Mouse (Mus musculus) kidney, adult 2 months (tissue): ENCODE measurements around the gene Igdcc3. TPM values are rescaled to one million over a fixed set of nuclear protein-coding genes. Genes with fewer than 3 reads are reported as not detected.

Source experiments
- DNase-seq: peaks from one replicate; pipeline ENCODE4 v3.0.0; 2021
- H3K27ac ChIP-seq: fragments of 200-500 bp; 2 replicates; pipeline ENCODE4 v1.5.1; 2012; ENCODE audit warnings: low read depth, low read length, control low read depth, inconsistent platforms; ENCODE audit not compliant: insufficient read depth
- H3K27me3 ChIP-seq: fragments of 200-500 bp; replicated peaks from 2 replicates; pipeline ENCODE4 v1.6.1; 2012; ENCODE audit warnings: mild to moderate bottlenecking, moderate library complexity, low read length, inconsistent platforms; ENCODE audit not compliant: control insufficient read depth, insufficient read depth
- H3K36me3 ChIP-seq: fragments of 200-500 bp; 2 replicates; pipeline ENCODE4 v1.6.1; 2012; ENCODE audit warnings: mild to moderate bottlenecking, moderate library complexity, low read length, inconsistent platforms; ENCODE audit not compliant: control insufficient read depth, insufficient read depth
- H3K4me1 ChIP-seq: fragments of 200-500 bp; 2 replicates; pipeline ENCODE4 v1.6.1; 2011; ENCODE audit warnings: low read length; ENCODE audit not compliant: control insufficient read depth, insufficient read depth
- H3K4me3 ChIP-seq: fragments of 200-500 bp; 2 replicates; pipeline ENCODE4 v1.5.1; 2011; ENCODE audit warnings: mild to moderate bottlenecking, low read depth, low read length, control low read depth; ENCODE audit not compliant: insufficient read depth
- CTCF ChIP-seq: fragments of 200-500 bp; conservative IDR thresholded peaks from 2 replicates; pipeline ENCODE4 v1.5.1; 2011; ENCODE audit warnings: low read depth, mild to moderate bottlenecking, control low read depth, low read length, moderate library complexity, mixed read lengths; ENCODE audit not compliant: insufficient read depth, insufficient read length
- POLR2A ChIP-seq: fragments of 200-500 bp; IDR thresholded peaks from one replicate; pipeline ENCODE4 v1.6.1; 2011; ENCODE audit warnings: low read depth, low read length, control low read depth
- WGBS: fragments of 180-500 bp; shearing (Covaris S2); methylation state at CpG from one replicate; pipeline ENCODE4 v1.1.7; 2018; 5-methylcytosine and 5-hydroxymethylcytosine counted together
- polyA plus RNA-seq: library from polyadenylated mRNA; depleted of rRNA; stranded (reverse); fragments of >200 nt; gene quantifications from 2 replicates; pipeline ENCODE4 v1.2.3, GENCODE M21; 2012

Gene Igdcc3
- polyA plus RNA-seq, 1 experiment, result 0.72 TPM

GRCm38 (mm10) chr9:65153331-65153711, 12.3 kb downstream of the Igdcc3 start:
- Histone ChIP-seq H3K4me3 (no peak overlapping the region), H3K4me1 (peaks cover 5% of the 10 kb centered on the region), H3K27me3 (no peaks in the 10 kb centered on the region), H3K36me3 (no peaks in the 10 kb centered on the region), H3K27ac (no peak overlapping the region)
- TF ChIP-seq POLR2A, result no peak
- TF ChIP-seq CTCF, result no peak
- peak; percentile 39 for DNase-seq
- WGBS, result 48% methylated on average over 5 of the region's 5 CpGs

- H3K4me3 ChIP-seq, result no peak overlapping the region
- peak overlapping the region; percentile 56; the same call in 1 of the 2 replicates for H3K27ac ChIP-seq
- H3K4me1 ChIP-seq, result peaks cover 5% of the 10 kb centered on the region
- WGBS, result 75% methylated on average over 9 of the region's 9 CpGs
- H3K27me3 ChIP-seq, result no peaks in the 10 kb centered on the region
- DNase-seq, result peak; percentile 36
- TF ChIP-seq CTCF, result no peak
- TF ChIP-seq POLR2A, result no peak
- H3K36me3 ChIP-seq, result no peaks in the 10 kb centered on the region
Observed at GRCm38 (mm10) chr9:65154692-65155455, 13.9 kb downstream of the Igdcc3 start.

GRCm38 (mm10) chr9:65156604-65157003, 15.6 kb downstream of the Igdcc3 start:
- WGBS, result 30% methylated on average over 8 of the region's 8 CpGs
- no peaks in the 10 kb centered on the region for H3K27me3 ChIP-seq
- H3K36me3 ChIP-seq, result no peaks in the 10 kb centered on the region
- no peak for DNase-seq
- H3K27ac ChIP-seq, result no peak overlapping the region
- H3K4me1 ChIP-seq, result peaks cover 5% of the 10 kb centered on the region
- no peak for TF ChIP-seq POLR2A
- TF ChIP-seq CTCF, result no peak
- H3K4me3 ChIP-seq, result no peak overlapping the region

- DNase-seq, result no peak
- TF ChIP-seq CTCF (no peak), POLR2A (no peak)
- Histone ChIP-seq H3K4me3 (no peak overlapping the region), H3K4me1 (peaks cover 5% of the 10 kb centered on the region), H3K36me3 (no peaks in the 10 kb centered on the region), H3K27ac (no peak overlapping the region), H3K27me3 (no peaks in the 10 kb centered on the region)
- WGBS, result 77% methylated on average over 6 of the region's 6 CpGs
Observed at GRCm38 (mm10) chr9:65157631-65158030, 16.6 kb downstream of the Igdcc3 start.

GRCm38 (mm10) chr9:65161188-65161587, 20.2 kb downstream of the Igdcc3 start:
- H3K36me3 ChIP-seq, result no peaks in the 10 kb centered on the region
- DNase-seq, result no peak
- no peak overlapping the region for H3K4me3 ChIP-seq
- H3K27ac ChIP-seq, result no peak overlapping the region
- H3K27me3 ChIP-seq, result no peaks in the 10 kb centered on the region
- no peak for TF ChIP-seq CTCF
- no peak for TF ChIP-seq POLR2A
- WGBS, result 87% methylated on average over 4 of the region's 4 CpGs
- no peaks in the 10 kb centered on the region for H3K4me1 ChIP-seq

GRCm38 (mm10) chr9:65161881-65162280, 20.9 kb downstream of the Igdcc3 start:
- no peaks in the 10 kb centered on the region for H3K4me1 ChIP-seq
- no peak for DNase-seq
- H3K36me3 ChIP-seq, result no peaks in the 10 kb centered on the region
- WGBS, result 79% methylated on average over 8 of the region's 8 CpGs
- TF ChIP-seq POLR2A (no peak), CTCF (no peak)
- H3K27me3 ChIP-seq, result no peaks in the 10 kb centered on the region
- no peak overlapping the region for H3K27ac ChIP-seq
- no peak overlapping the region for H3K4me3 ChIP-seq

- TF ChIP-seq CTCF, result no peak
- no peaks in the 10 kb centered on the region for H3K4me1 ChIP-seq
- no peaks in the 10 kb centered on the region for H3K36me3 ChIP-seq
- H3K27me3 ChIP-seq, result no peaks in the 10 kb centered on the region
- H3K27ac ChIP-seq, result no peak overlapping the region
- DNase-seq, result no peak
- peak overlapping the region; percentile 2; the same call in 1 of the 2 replicates for H3K4me3 ChIP-seq
- 9% methylated on average over 68 of the region's 69 CpGs for WGBS
Observed at GRCm38 (mm10) chr9:65162711-65163639, 22.0 kb downstream of the Igdcc3 start.
